Mouse (Mus musculus) liver, adult 2 months (tissue): Measurements from ENCODE around the gene Gm9817. TPM values are rescaled to one million over a fixed set of nuclear protein-coding genes. Genes with fewer than 3 reads are reported as not detected.
A peak's percentile ranks its signal among the peaks of the same experiment; 100 is the strongest.

Experiments
- DNase-seq: peaks from one replicate; pipeline ENCODE4 v3.0.0-alpha.2; 2011; ENCODE audit warnings: low read depth, low spot score; ENCODE audit errors: extremely low read depth
- H3K27ac ChIP-seq: fragments of 200-500 bp; replicated peaks from 2 replicates; pipeline ENCODE4 v1.5.1; 2012; ENCODE audit warnings: low read depth, mild to moderate bottlenecking, control low read depth, inconsistent platforms, low read length; ENCODE audit not compliant: insufficient read depth
- H3K27me3 ChIP-seq: fragments of 200-500 bp; 2 replicates; pipeline ENCODE4 v1.6.1; 2012; ENCODE audit warnings: mild to moderate bottlenecking, moderate library complexity, low read length, inconsistent platforms; ENCODE audit not compliant: control insufficient read depth, insufficient read depth
- H3K36me3 ChIP-seq: fragments of 200-500 bp; 2 replicates; pipeline ENCODE4 v1.6.1; 2012; ENCODE audit warnings: low read length, inconsistent platforms; ENCODE audit not compliant: control insufficient read depth, insufficient read depth
- H3K4me1 ChIP-seq: fragments of 200-500 bp; 2 replicates; pipeline ENCODE4 v1.6.1; 2011; ENCODE audit warnings: low read length; ENCODE audit not compliant: control insufficient read depth, insufficient read depth
- H3K4me3 ChIP-seq: fragments of 200-500 bp; 2 replicates; pipeline ENCODE4 v1.5.1; 2011; ENCODE audit warnings: low read depth, mild to moderate bottlenecking, control low read depth, low read length, moderate library complexity; ENCODE audit not compliant: insufficient read depth
- H3K79me2 ChIP-seq: fragments of 200-500 bp; 2 replicates; pipeline ENCODE4 v1.6.1; 2012; ENCODE audit warnings: inconsistent platforms, mild to moderate bottlenecking, low read length, moderate library complexity; ENCODE audit not compliant: control insufficient read depth, insufficient read depth
- H3K9ac ChIP-seq: fragments of 200-500 bp; 2 replicates; pipeline ENCODE4 v1.6.1; 2012; ENCODE audit warnings: low read depth, mild to moderate bottlenecking, control low read depth, inconsistent platforms, low read length
- CTCF ChIP-seq: fragments of 200-500 bp; IDR thresholded peaks from 2 replicates; pipeline ENCODE4 v1.5.1; 2011; ENCODE audit warnings: low read depth, low read length, control low read depth
- POLR2A ChIP-seq: fragments of 200-500 bp; IDR thresholded peaks from 2 replicates; pipeline ENCODE4 v1.6.1; 2011; ENCODE audit warnings: low read length, control low read depth; ENCODE audit not compliant: insufficient read depth; ENCODE audit errors: extremely low read depth
- WGBS: fragments of 180-500 bp; shearing (Covaris S2); methylation state at CpG from one replicate; pipeline ENCODE4 v1.1.7; 2018; 5-methylcytosine and 5-hydroxymethylcytosine counted together
- polyA plus RNA-seq: library from polyadenylated mRNA; depleted of rRNA; stranded (reverse); fragments of >200 nt; gene quantifications from 2 replicates; pipeline ENCODE4 v1.2.3, GENCODE M21; 2012
- total RNA-seq: library from RNA; depleted of rRNA; stranded (reverse); fragments of >200 nt; gene quantifications from 2 replicates; pipeline ENCODE4 v1.2.3, GENCODE M21; 2014

Gm9817 gene
- total and polyA plus RNA-seq, 2 experiments = not detected

- TF ChIP-seq CTCF = no peak
- TF ChIP-seq POLR2A = no peak
- DNase-seq = no peak
- no peak overlapping the region for H3K27ac ChIP-seq
- WGBS = 74% methylated on average over 6 of the region's 6 CpGs
- 0 out of 2 replicates have a peak, but pooled peaks cover 6% of the 10 kb centered on the region for H3K27me3 ChIP-seq
- no peaks in the 10 kb centered on the region for H3K36me3 ChIP-seq
- H3K4me3 ChIP-seq = no peak overlapping the region
- H3K79me2 ChIP-seq = no peaks in the 10 kb centered on the region
- H3K4me1 ChIP-seq = no peaks in the 10 kb centered on the region; the same call in 1 of the 2 replicates
- H3K9ac ChIP-seq = no peak overlapping the region
Observed at GRCm38 (mm10) chr13:45070366-45070765, 8.1 kb upstream of the Gm9817 start.

GRCm38 (mm10) chr13:45075012-45075411 lies 3.5 kb upstream of the Gm9817 start:
- peaks cover 17% of the 10 kb centered on the region for H3K27me3 ChIP-seq
- no peak overlapping the region for H3K27ac ChIP-seq
- no peaks in the 10 kb centered on the region for H3K36me3 ChIP-seq
- no peak overlapping the region for H3K4me3 ChIP-seq
- no peaks in the 10 kb centered on the region; the same call in 1 of the 2 replicates for H3K4me1 ChIP-seq
- H3K79me2 ChIP-seq = no peaks in the 10 kb centered on the region
- no peak for TF ChIP-seq POLR2A
- TF ChIP-seq CTCF = no peak
- DNase-seq = no peak
- H3K9ac ChIP-seq = no peak overlapping the region

GRCm38 (mm10) chr13:45075715-45076114 lies 2.8 kb upstream of the Gm9817 start:
- peaks cover 18% of the 10 kb centered on the region for H3K27me3 ChIP-seq
- H3K27ac ChIP-seq = no peak overlapping the region
- DNase-seq = no peak
- H3K4me3 ChIP-seq = no peak overlapping the region
- no peak overlapping the region for H3K9ac ChIP-seq
- H3K79me2 ChIP-seq = no peaks in the 10 kb centered on the region
- 96% methylated on average over 2 of the region's 2 CpGs for WGBS
- no peaks in the 10 kb centered on the region; the same call in 1 of the 2 replicates for H3K4me1 ChIP-seq
- TF ChIP-seq POLR2A (no peak), CTCF (no peak)
- H3K36me3 ChIP-seq = no peaks in the 10 kb centered on the region

- H3K27me3 ChIP-seq = peaks cover 17% of the 10 kb centered on the region
Observed at GRCm38 (mm10) chr13:45080771-45081170, 2.3 kb downstream of the Gm9817 start.

GRCm38 (mm10) chr13:45083696-45084095 lies 5.2 kb downstream of the Gm9817 start:
- DNase-seq = peak; percentile 33

More at GRCm38 (mm10) chr13:45080771-45081170, 2.3 kb downstream of the Gm9817 start:
- Histone ChIP-seq H3K4me1 (no peaks in the 10 kb centered on the region), H3K9ac (no peak overlapping the region), H3K79me2 (no peaks in the 10 kb centered on the region), H3K36me3 (no peaks in the 10 kb centered on the region), H3K27ac (no peak overlapping the region), H3K4me3 (no peak overlapping the region)
- WGBS = 91% methylated on average over 3 of the region's 3 CpGs
- no peak for TF ChIP-seq CTCF
- no peak for TF ChIP-seq POLR2A
- no peak for DNase-seq

GRCm38 (mm10) chr13:45088796-45089221 lies 10.3 kb downstream of the Gm9817 start:
- Histone ChIP-seq H3K4me3 (no peak overlapping the region), H3K27me3 (peaks cover 19% of the 10 kb centered on the region), H3K27ac (no peak overlapping the region), H3K9ac (no peak overlapping the region), H3K79me2 (no peaks in the 10 kb centered on the region), H3K4me1 (peaks cover 3% of the 10 kb centered on the region; the same call in 1 of the 2 replicates), H3K36me3 (no peaks in the 10 kb centered on the region)
- WGBS = 7% methylated on average over 2 of the region's 2 CpGs
- peak; percentile 85 for DNase-seq
- TF ChIP-seq CTCF (no peak), POLR2A (no peak)

More at GRCm38 (mm10) chr13:45083696-45084095, 5.2 kb downstream of the Gm9817 start:
- Histone ChIP-seq H3K27me3 (peaks cover 17% of the 10 kb centered on the region), H3K36me3 (no peaks in the 10 kb centered on the region), H3K4me1 (no peaks in the 10 kb centered on the region), H3K27ac (no peak overlapping the region), H3K79me2 (no peaks in the 10 kb centered on the region), H3K4me3 (no peak overlapping the region), H3K9ac (no peak overlapping the region)
- 60% methylated on average over 5 of the region's 5 CpGs for WGBS
- TF ChIP-seq CTCF = no peak
- TF ChIP-seq POLR2A = no peak
